Mouse (Mus musculus): ENCODE data around the gene Taf3. TPM values are rescaled to one million over a fixed set of nuclear protein-coding genes. Genes with fewer than 3 reads are reported as not detected.

Taf3 gene
- total and polyA plus RNA-seq, 3 experiments: 3.1 to 13.4 (median 6.0) TPM

DNA sequence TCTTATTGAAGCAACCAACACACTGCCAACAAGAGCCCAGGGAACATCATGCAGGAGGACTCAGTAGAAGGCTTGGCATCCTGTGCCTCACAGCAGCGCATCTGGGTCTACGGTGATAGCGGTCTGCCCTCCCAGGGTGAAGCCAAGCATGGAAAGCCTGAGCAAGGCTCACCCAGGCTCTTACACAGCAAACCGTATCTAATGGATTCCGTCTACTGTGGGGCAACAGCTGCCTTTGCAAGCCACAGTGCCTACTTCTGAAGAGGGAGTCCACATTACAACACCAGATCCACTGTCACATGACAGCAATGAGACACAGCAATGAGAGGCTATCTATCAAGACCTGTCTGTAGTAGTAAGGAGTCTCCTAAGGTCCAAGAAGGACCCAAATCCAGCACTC lies 52.3 kb downstream of the Taf3 start:
- no peak overlapping the region for H3K9ac ChIP-seq (ENCODE audit: insufficient read depth, low read depth)
- H3K4me2 ChIP-seq (ENCODE audit: insufficient read depth, low read depth, poor library complexity, severe bottlenecking): no peak overlapping the region
- H3K4me1 ChIP-seq (ENCODE audit: control insufficient read depth in 1 of 2, insufficient read depth in 2 of 2): peaks cover 0 to 19% of the 10 kb centered on the region in 2 experiments; a peak in 2 of 4 replicates
- no peaks in the 10 kb centered on the region for H3K9me3 ChIP-seq (replicated peaks; ENCODE audit: low read length)
- no peak overlapping the region for H3K27ac ChIP-seq (ENCODE audit: insufficient read depth, low read depth)
- TF ChIP-seq HCFC1 (IDR thresholded peaks at IDR 0.05; ENCODE audit: low read depth, low read length): no peak
- no peak for TF ChIP-seq POLR2A (IDR thresholded peaks at IDR 0.05; ENCODE audit: low read depth, low read length)
- no peak for TF ChIP-seq NRF1 (IDR thresholded peaks at IDR 0.05; ENCODE audit: low read depth, low read length)
- dilution Hi-C loops (cut with MboI; ENCODE audit: extremely low pct_ligation_motif_present, extremely low pct_unique_long_range_greater_than_20kb, low sequenced_read_pairs): no loop called here
- no peaks in the 10 kb centered on the region for H3K27me3 ChIP-seq (replicated peaks)
- 0 out of 2 replicates have a peak, but pooled peaks cover 1% of the 10 kb centered on the region for H3K79me2 ChIP-seq (replicated peaks; ENCODE audit: control insufficient read depth, extremely low read depth, insufficient read depth, poor library complexity, severe bottlenecking)
- no peak overlapping the region for H3K4me3 ChIP-seq (replicated peaks in 1 of 3; ENCODE audit: low read depth in 2 of 3, low read length in 2 of 3, poor library complexity in 1 of 3)
- in situ Hi-C loops (cut with MboI; ENCODE audit: low pct_ligation_motif_present, low pct_unique_long_range_greater_than_20kb, low sequenced_read_pairs): no loop called here
- no peak for DNase-seq (ENCODE audit: extremely low read depth)
- H3K36me3 ChIP-seq (replicated peaks in 1 of 2; ENCODE audit: control insufficient read depth in 1 of 2, insufficient read depth in 1 of 2, low read length in 1 of 2): peaks cover 0 to 9% of the 10 kb centered on the region in 2 experiments

DNA sequence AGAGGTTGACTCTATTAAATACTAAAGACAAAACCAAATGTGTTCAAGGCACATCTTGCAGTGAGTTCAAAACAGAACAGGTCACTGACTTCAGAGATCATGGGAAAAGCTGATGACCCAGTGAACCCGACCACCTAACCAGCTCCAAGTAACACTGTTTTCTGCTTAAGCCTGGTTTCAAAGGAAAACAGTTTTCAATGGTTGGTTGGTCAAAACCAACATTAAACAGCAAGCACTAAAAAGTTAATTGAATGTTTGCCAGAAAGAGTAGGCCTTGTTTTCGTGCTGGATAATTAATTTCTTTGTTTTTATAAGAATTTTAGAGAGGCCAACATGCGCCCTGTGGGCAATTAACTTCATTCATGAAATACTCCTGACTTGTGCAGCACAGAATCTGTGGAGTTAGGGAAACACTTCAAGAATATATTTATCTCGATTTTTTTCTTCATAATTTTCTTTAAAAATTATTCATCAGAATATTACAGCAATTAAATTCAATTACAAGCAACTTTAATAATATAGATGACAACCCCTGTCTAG lies 57.6 kb downstream of the Taf3 start:
- peaks cover 8 to 33% of the 10 kb centered on the region in 2 experiments; a peak in 3 of 4 replicates for H3K4me1 ChIP-seq (ENCODE audit: control insufficient read depth in 1 of 2, insufficient read depth in 2 of 2)
- dilution Hi-C loops (cut with MboI; ENCODE audit: extremely low pct_ligation_motif_present, extremely low pct_unique_long_range_greater_than_20kb, low sequenced_read_pairs) (no loop called here), in situ Hi-C loops (cut with MboI; ENCODE audit: low pct_ligation_motif_present, low pct_unique_long_range_greater_than_20kb, low sequenced_read_pairs) (no loop called here)
- no peak overlapping the region for H3K4me2 ChIP-seq (ENCODE audit: insufficient read depth, low read depth, poor library complexity, severe bottlenecking)
- no peaks in the 10 kb centered on the region for H3K27me3 ChIP-seq (replicated peaks)
- no peak overlapping the region for H3K27ac ChIP-seq (ENCODE audit: insufficient read depth, low read depth)
- no peak overlapping the region for H3K4me3 ChIP-seq (replicated peaks in 1 of 3; ENCODE audit: low read depth in 2 of 3, low read length in 2 of 3, poor library complexity in 1 of 3)
- no peak for TF ChIP-seq SIN3A (IDR thresholded peaks at IDR 0.05; ENCODE audit: low read length)
- no peak for TF ChIP-seq SMC3 (IDR thresholded peaks at IDR 0.05; ENCODE audit: low read depth, low read length)
- TF ChIP-seq USF1 (IDR thresholded peaks at IDR 0.05; ENCODE audit: low read depth, low read length): no peak
- no peak for TF ChIP-seq E2F4 (IDR thresholded peaks at IDR 0.05; ENCODE audit: insufficient replicate concordance, low read depth, low read length)
- no peak for TF ChIP-seq NELFE (IDR thresholded peaks at IDR 0.05; ENCODE audit: low read depth, low read length)
- no peak for TF ChIP-seq ELF1 (IDR thresholded peaks at IDR 0.05; ENCODE audit: low read depth, low read length)
- TF ChIP-seq GABPA (IDR thresholded peaks at IDR 0.05; ENCODE audit: insufficient replicate concordance, low read depth, low read length): no peak
- TF ChIP-seq CHD2 (IDR thresholded peaks at IDR 0.05; ENCODE audit: low read length): no peak
- TF ChIP-seq NRF1 (IDR thresholded peaks at IDR 0.05; ENCODE audit: low read depth, low read length): no peak
- TF ChIP-seq PAX5 (IDR thresholded peaks at IDR 0.05; ENCODE audit: low read length): no peak
- TF ChIP-seq CHD1 (IDR thresholded peaks at IDR 0.05; ENCODE audit: low read depth, low read length): no peak
- TF ChIP-seq MXI1 (IDR thresholded peaks at IDR 0.05; ENCODE audit: low read depth, low read length): no peak
- TF ChIP-seq JUN (IDR thresholded peaks at IDR 0.05; ENCODE audit: insufficient read depth, low read depth, low read length): no peak
- no peak for TF ChIP-seq TCF12 (IDR thresholded peaks at IDR 0.05; ENCODE audit: low read depth, low read length)
- H3K9me3 ChIP-seq (replicated peaks; ENCODE audit: low read length): no peaks in the 10 kb centered on the region
- DNase-seq (ENCODE audit: extremely low read depth): no peak
- H3K79me2 ChIP-seq (replicated peaks; ENCODE audit: control insufficient read depth, extremely low read depth, insufficient read depth, poor library complexity, severe bottlenecking): no peaks in the 10 kb centered on the region; the same call in 1 of the 2 replicates
- H3K36me3 ChIP-seq (replicated peaks in 1 of 2; ENCODE audit: control insufficient read depth in 1 of 2, insufficient read depth in 1 of 2, low read length in 1 of 2): no peaks in the 10 kb centered on the region
- no peak overlapping the region for H3K9ac ChIP-seq (ENCODE audit: insufficient read depth, low read depth)
